Mouse (Mus musculus) cortical plate, adult 2 months (tissue): Measurements from ENCODE around the gene Tcp11l2. TPM values are rescaled to one million over a fixed set of nuclear protein-coding genes. Genes with fewer than 3 reads are reported as not detected.

Experiments
- H3K27ac ChIP-seq: fragments of 200-500 bp; 2 replicates; pipeline ENCODE4 v1.5.1; 2012; ENCODE audit warnings: low read length, control low read depth, inconsistent platforms; ENCODE audit not compliant: insufficient read depth
- H3K4me1 ChIP-seq: fragments of 200-500 bp; 2 replicates; pipeline ENCODE4 v1.6.1; 2011; ENCODE audit warnings: low read length; ENCODE audit not compliant: control insufficient read depth, insufficient read depth
- H3K4me3 ChIP-seq: fragments of 200-500 bp; 2 replicates; pipeline ENCODE4 v1.5.1; 2011; ENCODE audit warnings: mild to moderate bottlenecking, low read length, control low read depth; ENCODE audit not compliant: insufficient read depth
- CTCF ChIP-seq: fragments of 200-500 bp; IDR thresholded peaks from 2 replicates; pipeline ENCODE4 v1.5.1; 2011; ENCODE audit warnings: mild to moderate bottlenecking, control low read depth, low read length; ENCODE audit not compliant: insufficient read depth; ENCODE audit errors: extremely low read depth
- POLR2A ChIP-seq: fragments of 200-500 bp; IDR thresholded peaks from 2 replicates; pipeline ENCODE4 v1.6.1; 2011; ENCODE audit warnings: mild to moderate bottlenecking, low read length, control low read depth; ENCODE audit not compliant: insufficient read depth; ENCODE audit errors: extremely low read depth
- polyA plus RNA-seq: library from polyadenylated mRNA; depleted of rRNA; stranded (reverse); fragments of >200 nt; gene quantifications from 2 replicates; pipeline ENCODE4 v1.2.3, GENCODE M21; 2012

Gene Tcp11l2
- polyA plus RNA-seq, 1 experiment = 22.0 TPM

DNA sequence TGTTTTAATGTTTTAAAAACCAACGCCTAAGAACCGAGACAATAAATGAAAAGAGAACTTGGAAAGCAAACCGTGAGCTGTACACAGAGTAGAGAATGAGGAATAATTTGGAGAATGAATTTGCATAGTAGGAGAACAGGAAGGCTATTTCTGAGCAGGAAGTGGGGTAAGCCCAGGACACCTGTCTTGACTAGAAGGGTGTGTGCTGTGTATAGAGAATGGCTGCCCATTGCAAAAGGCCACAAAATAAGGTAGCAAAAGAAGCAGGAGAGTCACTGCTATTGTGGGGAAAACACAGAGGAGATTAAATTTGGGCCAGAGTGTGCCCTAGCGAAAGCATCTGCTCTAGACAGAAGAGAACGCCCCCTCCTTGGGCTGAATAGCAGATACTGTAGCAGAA, 41.0 kb upstream of the Tcp11l2 start:
- Histone ChIP-seq H3K27ac (no peak overlapping the region), H3K4me1 (peaks cover 6% of the 10 kb centered on the region; the same call in 1 of the 2 replicates), H3K4me3 (no peak overlapping the region)
- TF ChIP-seq CTCF (no peak), POLR2A (no peak)

DNA sequence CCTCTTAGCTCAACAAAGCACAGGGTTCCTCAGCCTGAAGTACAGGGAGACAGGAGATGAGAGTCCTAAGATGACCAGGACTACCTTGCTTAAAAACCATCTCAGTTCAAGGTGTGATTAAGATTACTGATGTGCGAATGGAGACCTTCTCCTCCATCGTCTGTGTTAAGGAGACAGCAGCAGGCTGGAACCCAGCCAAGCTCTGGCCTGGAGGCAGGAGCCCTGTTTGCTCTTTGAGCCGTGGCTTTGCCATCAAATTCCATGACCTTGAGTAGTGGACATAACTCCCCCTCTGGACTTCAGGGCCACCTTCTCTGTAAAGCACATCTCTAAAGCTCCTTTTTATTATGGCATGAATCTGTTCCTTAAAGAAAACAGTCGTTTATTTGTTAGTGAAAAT, 40.6 kb upstream of the Tcp11l2 start:
- Histone ChIP-seq H3K4me1 (peaks cover 4% of the 10 kb centered on the region; the same call in 1 of the 2 replicates), H3K27ac (no peak overlapping the region), H3K4me3 (no peak overlapping the region)
- TF ChIP-seq CTCF (no peak), POLR2A (no peak)

DNA sequence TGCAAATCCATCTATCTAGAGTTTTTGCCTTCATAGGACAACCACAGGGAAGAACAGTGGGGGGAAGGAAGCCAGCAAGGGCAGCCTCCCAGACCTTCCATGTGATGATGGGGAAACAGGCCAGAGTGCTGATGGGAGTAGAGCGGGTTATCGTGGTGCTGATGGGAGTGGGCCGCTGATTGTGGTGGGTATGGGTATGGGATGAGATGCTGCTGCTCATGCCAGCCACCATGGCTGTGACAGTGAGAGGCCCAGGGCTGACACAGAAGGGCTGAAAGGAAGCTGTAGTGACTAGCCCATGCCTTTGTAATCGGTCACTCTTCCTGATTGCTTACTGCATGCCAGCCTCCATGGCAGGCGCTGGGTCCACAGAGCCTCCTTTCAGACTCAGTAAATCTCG, 36.8 kb upstream of the Tcp11l2 start:
- Histone ChIP-seq H3K4me3 (no peak overlapping the region), H3K27ac (no peak overlapping the region), H3K4me1 (peaks cover 2% of the 10 kb centered on the region; the same call in 1 of the 2 replicates)
- TF ChIP-seq POLR2A (no peak), CTCF (no peak)

DNA sequence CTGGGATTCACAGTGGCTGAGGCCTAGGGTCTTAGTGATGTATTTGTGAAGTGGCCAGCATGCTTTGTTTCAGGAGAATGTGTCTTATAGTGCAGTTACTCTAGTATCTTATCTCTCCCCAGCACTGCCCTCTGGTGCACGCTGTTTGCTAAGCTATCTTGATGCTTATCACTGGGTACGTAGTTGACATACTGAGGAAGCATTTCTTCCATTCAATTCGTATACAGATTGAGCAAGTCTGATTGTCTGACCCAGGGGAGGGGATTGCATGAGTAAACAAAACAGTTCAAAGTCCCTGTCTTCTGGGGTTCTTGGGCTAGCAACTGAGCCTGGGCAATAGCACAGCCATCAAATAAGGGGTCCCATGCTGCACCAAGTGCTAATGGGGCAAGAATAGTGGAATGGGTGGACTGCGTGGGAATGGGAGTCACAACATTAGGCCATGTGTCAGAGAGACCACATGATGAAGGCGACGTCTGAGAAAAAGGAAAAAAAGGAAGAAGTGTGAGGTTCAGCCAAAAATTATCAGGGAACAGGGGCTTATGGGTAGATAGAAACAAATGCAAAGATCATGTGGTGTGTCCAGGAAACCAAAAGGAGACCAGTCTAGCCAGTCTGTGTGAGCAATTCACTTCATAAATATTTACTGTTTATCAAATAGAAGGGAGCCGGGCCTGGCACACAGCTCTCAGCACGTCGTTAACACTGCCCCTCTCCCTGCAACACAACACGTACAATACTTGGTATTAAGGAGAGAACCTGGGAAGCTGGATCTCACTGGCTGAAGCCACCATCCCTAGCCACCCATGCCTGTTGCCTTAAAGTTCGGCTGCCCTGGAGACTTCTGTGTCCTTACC, 33.4 kb upstream of the Tcp11l2 start:
- Histone ChIP-seq H3K4me3 (no peak overlapping the region), H3K4me1 (no peaks in the 10 kb centered on the region), H3K27ac (no peak overlapping the region)
- TF ChIP-seq CTCF = 0 out of 2 replicates have a peak, but pooled peaks have one; percentile 10
- no peak for TF ChIP-seq POLR2A

DNA sequence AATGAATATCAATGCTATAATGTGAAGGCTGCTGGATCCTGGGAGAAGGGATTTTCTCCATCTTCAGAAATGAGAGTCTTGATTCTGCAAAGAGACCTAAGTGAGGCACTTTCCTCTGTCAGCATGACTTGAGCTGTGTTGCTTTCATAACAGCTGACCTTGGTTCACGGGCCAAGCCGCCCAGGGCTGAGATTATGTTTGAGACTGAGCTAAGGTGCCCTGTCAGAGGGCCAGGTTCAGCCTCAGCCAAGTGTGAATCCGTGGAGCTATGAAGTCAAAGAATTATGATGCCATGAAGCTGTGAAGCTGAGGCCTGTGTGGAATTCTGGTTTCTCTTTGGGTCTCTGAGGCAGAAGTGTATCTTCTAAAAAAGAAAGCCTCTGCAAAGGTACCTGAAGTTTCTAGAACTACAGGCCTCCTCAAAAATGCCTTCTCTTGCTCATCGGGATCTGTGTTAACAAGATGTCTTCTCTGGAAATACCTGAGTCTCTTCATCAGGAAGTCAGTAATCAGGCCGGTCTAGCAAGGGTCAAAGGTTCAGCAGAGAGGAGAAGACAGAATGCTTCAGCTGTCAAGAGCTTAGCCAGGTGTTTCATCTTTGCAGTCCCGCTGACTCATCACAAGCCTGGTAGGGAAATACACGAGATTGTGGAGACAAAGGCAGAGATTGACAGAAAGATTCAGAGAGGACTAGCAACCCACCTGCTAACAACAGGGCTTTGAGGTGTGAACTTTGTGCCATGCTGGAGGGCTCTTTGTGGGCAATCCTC, 31.4 kb upstream of the Tcp11l2 start:
- no peak overlapping the region for H3K27ac ChIP-seq
- no peaks in the 10 kb centered on the region for H3K4me1 ChIP-seq
- TF ChIP-seq CTCF = no peak
- no peak for TF ChIP-seq POLR2A
- no peak overlapping the region for H3K4me3 ChIP-seq

DNA sequence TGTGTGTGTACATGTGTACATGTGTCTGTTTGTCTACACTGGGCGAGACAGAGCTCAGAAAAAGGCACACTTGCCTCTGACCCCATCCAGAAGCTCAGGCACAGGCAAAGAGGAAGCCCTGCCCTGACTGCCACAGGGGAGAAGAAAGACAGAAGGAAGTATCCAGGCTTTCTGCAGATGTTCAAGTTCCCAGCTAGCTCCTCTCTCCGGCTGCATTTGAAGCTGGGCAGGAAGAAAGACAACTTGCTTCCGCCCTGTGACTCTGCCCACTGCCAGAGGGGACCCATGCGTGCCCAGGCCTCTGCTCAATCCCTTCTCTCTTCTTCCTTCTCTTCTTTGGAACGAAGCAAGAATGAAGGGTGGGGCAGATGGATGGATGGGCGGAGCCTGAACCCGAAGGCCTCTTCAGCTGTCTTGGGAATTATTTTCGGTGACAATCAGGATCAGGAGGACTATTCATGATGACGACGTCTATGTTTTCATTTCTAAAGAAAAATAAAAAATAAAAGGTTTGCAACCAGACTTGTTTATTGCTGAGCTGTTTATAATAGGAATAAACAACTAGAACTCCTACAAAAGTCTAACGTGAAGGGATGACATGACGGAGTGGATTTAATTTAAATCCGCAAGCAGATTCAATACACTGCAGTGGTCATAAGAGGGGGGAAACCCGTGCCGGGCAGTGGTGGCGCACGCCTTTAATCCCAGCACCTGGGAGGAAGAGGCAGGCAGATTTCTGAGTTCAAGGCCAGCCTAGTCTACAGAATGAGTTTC, 27.1 kb upstream of the Tcp11l2 start:
- H3K4me3 ChIP-seq = no peak overlapping the region
- no peak overlapping the region for H3K27ac ChIP-seq
- TF ChIP-seq CTCF = no peak
- H3K4me1 ChIP-seq = no peaks in the 10 kb centered on the region

DNA sequence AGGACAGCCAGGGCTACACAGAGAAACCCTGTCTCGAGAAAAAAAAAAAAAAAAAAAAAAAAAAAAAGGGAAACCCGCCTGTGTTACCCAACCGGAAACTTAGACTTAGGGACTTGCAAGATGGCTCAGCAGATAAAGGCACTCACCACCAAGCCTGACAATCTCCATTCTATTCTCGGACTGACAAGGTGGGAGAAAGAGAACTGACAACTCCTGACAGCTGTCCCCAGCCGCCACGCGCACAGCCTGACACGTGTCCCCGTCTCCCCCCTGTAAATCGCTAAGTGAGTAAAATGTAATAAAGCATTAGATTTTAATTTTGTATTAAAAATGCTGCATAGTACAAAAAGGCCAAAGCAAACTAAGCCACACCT, 26.5 kb upstream of the Tcp11l2 start:
- no peak overlapping the region for H3K4me3 ChIP-seq
- no peak for TF ChIP-seq CTCF
- TF ChIP-seq POLR2A = no peak
- H3K27ac ChIP-seq = no peak overlapping the region

DNA sequence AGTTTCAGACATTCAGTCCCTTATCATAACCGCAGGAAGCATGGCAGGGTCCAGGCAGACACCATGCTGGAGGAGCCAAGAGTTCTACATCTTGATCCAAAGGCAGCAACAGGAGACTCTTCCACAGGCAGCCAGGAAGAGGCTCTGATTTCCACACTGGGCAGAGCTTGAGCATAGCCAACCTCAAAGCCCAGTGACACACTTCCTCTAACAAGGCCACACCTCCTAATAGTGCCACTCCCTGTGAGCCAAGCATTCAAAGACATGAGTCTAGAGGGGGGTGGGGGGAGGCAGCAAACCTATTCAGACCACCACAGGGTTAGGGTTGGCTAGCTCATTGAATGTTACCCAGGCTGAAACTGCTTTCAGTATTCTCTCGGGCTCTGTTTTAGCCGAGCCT, 24.6 kb upstream of the Tcp11l2 start:
- Histone ChIP-seq H3K4me1 (no peaks in the 10 kb centered on the region), H3K4me3 (no peak overlapping the region), H3K27ac (no peak overlapping the region)
- TF ChIP-seq POLR2A (no peak), CTCF (no peak)

More for the DNA sequence above, 26.5 kb upstream of the Tcp11l2 start:
- H3K4me1 ChIP-seq = no peaks in the 10 kb centered on the region

DNA sequence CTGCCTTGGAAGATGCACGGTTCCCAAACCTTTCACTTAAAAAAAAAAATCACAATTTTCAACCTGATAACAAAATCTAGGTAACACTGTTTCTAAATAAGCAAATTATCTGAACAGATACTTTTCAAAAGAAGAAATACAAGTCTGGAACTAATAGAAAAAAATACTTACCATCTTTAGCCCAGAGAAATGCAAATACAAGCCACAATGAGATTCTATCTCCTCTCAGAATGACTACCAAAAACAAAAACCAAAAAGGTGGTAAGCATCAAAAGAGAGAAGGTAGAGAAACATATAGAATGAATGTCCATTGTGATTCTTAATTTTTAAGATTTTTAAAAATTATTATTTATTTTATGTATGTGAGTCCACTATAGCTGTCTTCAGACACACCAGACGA, 23.9 kb upstream of the Tcp11l2 start:
- TF ChIP-seq POLR2A = no peak
- TF ChIP-seq CTCF = no peak
- H3K4me3 ChIP-seq = no peak overlapping the region
- H3K27ac ChIP-seq = no peak overlapping the region
- no peaks in the 10 kb centered on the region for H3K4me1 ChIP-seq
